Mouse (Mus musculus) intestine, postnatal 0 days (tissue): Measurements from ENCODE around the gene Cd209b. TPM values are rescaled to one million over a fixed set of nuclear protein-coding genes. Genes with fewer than 3 reads are reported as not detected.

Experiments used
- ATAC-seq: fragments of 200-750 bp; cut with Nextera tagmentation; 2 replicates; pipeline ENCODE4 v1.8.0; 2017; ENCODE audit warnings: mild to moderate bottlenecking, moderate TSS enrichment, moderate library complexity
- H3K27ac ChIP-seq: fragments of 300-500 bp; sonication (generic); 2 replicates; pipeline ENCODE4 v1.5.1; 2014; ENCODE audit warnings: mild to moderate bottlenecking, low read depth, low read length, moderate library complexity
- H3K27me3 ChIP-seq: fragments of 300-500 bp; sonication (generic); replicated peaks from 2 replicates; pipeline ENCODE4 v1.6.1; 2014; ENCODE audit warnings: low read length, mixed read lengths; ENCODE audit not compliant: control insufficient read depth, insufficient read depth
- H3K36me3 ChIP-seq: fragments of 300-500 bp; sonication (generic); 2 replicates; pipeline ENCODE4 v1.6.1; 2014; ENCODE audit warnings: mild to moderate bottlenecking, moderate library complexity; ENCODE audit not compliant: control insufficient read depth, insufficient read depth
- H3K4me1 ChIP-seq: fragments of 300-500 bp; sonication (generic); replicated peaks from 2 replicates; pipeline ENCODE4 v1.6.1; 2014; ENCODE audit warnings: antibody characterized with exemption, low read length, mixed read lengths; ENCODE audit not compliant: control insufficient read depth, insufficient read depth
- H3K4me2 ChIP-seq: fragments of 300-500 bp; sonication (generic); replicated peaks from 2 replicates; pipeline ENCODE4 v1.6.1; 2014; ENCODE audit warnings: low read depth, mild to moderate bottlenecking, moderate library complexity
- H3K4me3 ChIP-seq: fragments of 300-500 bp; sonication (generic); 2 replicates; pipeline ENCODE4 v1.5.1; 2014; ENCODE audit warnings: low read depth, low read length
- H3K9ac ChIP-seq: fragments of 300-500 bp; sonication (generic); 2 replicates; pipeline ENCODE4 v1.6.1; 2014; ENCODE audit warnings: mild to moderate bottlenecking, low read depth, low read length
- H3K9me3 ChIP-seq: fragments of 300-500 bp; sonication (generic); 2 replicates; pipeline ENCODE4 v1.6.1; 2016; ENCODE audit warnings: mixed run types; ENCODE audit not compliant: control insufficient read depth
- CTCF ChIP-seq: sonication (generic); IDR thresholded peaks from 2 replicates; pipeline ENCODE4 v1.5.1; 2016; ENCODE audit warnings: low read depth, mild to moderate bottlenecking, control low read depth, antibody characterized with exemption, moderate library complexity
- WGBS: fragments of 180-500 bp; shearing (Covaris S2); extraction: QIAGEN DNeasy Blood & Tissue Kit; methylation state at CpG from one replicate; pipeline ENCODE4 v1.1.7; 2014; 5-methylcytosine and 5-hydroxymethylcytosine counted together
- polyA plus RNA-seq: library from polyadenylated mRNA; unstranded; fragments of >200 nt; fragmentation: Nextera tagmentation; extraction: Ambion mirVana; gene quantifications from 2 replicates; pipeline ENCODE4 v1.2.1, GENCODE M21; 2015

Cd209b gene
- 0.13 and 0.30 TPM in 2 replicates for polyA plus RNA-seq

- no peak within 1 kb of the TSS for H3K9ac ChIP-seq
- no peak within 1 kb of the TSS for H3K4me3 ChIP-seq
- no peaks in the 10 kb centered on the region for H3K4me1 ChIP-seq
- no peaks in the 10 kb centered on the region for H3K9me3 ChIP-seq
- no peaks in the 10 kb centered on the region for H3K27me3 ChIP-seq
- no peaks in the 10 kb centered on the region for H3K36me3 ChIP-seq
- no peak for ATAC-seq
- H3K4me2 ChIP-seq = no peak within 1 kb of the TSS
- no peak for TF ChIP-seq CTCF
- 83% methylated on average over 3 of the region's 3 CpGs for WGBS
- H3K27ac ChIP-seq = no peak within 1 kb of the TSS
These were observed at the start of gene Cd209b for GRCm38 (mm10) chr8:3926744-3927143. Gene Cd209b, minus strand, starts transcription at chr8:3926844.

DNA sequence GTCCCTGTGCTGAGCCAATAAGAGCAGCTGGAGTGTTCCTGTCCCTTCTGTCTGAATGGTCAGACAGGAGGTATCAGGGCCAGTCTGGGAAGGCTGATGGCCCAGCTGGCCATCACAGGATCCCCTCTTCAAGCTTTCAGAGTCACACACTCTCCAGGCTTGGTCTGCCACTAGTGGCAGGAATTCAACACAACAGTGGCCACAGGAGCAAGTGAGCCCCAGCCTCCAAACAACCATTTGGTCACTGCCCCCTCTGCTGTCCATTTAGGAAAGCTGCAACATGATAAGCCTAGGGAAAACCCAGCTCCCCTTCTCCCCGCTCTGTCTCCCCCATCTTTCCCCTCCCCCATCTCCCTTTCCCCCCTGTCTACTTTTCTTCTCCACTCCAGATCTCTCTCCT, 29.4 kb upstream of the Cd209b start:
- no peak overlapping the region for H3K4me2 ChIP-seq
- ATAC-seq = 0 out of 2 replicates have a peak, but pooled peaks have one; percentile 22
- H3K9me3 ChIP-seq = no peaks in the 10 kb centered on the region
- TF ChIP-seq CTCF = peak; percentile 63
- H3K9ac ChIP-seq = no peak overlapping the region
- H3K36me3 ChIP-seq = no peaks in the 10 kb centered on the region
- H3K4me1 ChIP-seq = no peaks in the 10 kb centered on the region
- WGBS = 92% methylated on average over 1 of the region's 1 CpGs
- no peak overlapping the region for H3K4me3 ChIP-seq
- H3K27me3 ChIP-seq = no peaks in the 10 kb centered on the region
- no peak overlapping the region for H3K27ac ChIP-seq

DNA sequence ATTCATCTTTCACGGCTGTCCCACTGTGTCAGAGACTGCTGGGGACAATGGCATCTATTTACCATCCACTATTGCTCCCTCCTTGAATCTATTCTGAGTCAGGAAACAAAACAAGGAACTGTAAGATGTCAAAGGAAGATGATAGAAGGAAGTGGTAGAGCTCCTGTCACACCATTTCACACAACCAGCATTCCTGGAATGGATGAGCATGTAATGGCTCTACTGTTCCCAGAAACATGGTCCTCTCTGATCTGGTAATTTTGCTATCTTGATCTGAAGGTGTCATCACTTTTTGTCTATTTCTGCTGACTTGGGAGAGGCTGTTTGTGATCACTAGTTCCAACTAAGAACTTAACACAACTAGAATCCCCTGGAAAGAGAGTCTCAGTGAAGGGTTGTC, 28.0 kb upstream of the Cd209b start, which contains the start of gene Cd209c:
Gene Cd209c, minus strand, starts transcription at position 101 of the 400 bp plus-strand sequence.
- 77% methylated on average over 1 of the region's 1 CpGs for WGBS
- H3K27me3 ChIP-seq = no peaks in the 10 kb centered on the region
- H3K36me3 ChIP-seq = no peaks in the 10 kb centered on the region

DNA sequence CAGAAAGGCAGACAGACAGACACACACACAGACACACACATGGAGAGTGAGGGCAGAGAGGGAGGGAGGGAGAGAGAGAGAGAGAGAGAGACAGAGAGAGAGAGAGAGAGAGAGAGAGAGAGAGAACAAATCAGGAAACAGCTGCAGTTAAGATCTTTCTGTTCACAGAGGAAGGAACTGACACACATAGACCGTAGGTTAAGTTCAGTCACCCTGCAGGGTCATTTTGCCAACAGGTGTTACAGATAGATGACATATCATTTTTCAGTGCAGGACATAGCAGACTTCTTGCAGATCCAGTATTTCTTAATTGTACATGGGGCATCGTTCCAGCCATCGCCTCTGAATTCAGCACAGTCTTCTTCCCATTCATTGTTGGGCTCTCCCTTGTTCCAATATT, 13.4 kb upstream of the Cd209b start:
- WGBS = 88% methylated on average over 3 of the region's 3 CpGs
- H3K4me2 ChIP-seq = no peak overlapping the region
- no peaks in the 10 kb centered on the region for H3K4me1 ChIP-seq
- ATAC-seq = no peak
- no peak overlapping the region for H3K4me3 ChIP-seq
- no peaks in the 10 kb centered on the region for H3K9me3 ChIP-seq
- no peaks in the 10 kb centered on the region for H3K36me3 ChIP-seq
- H3K27ac ChIP-seq = no peak overlapping the region
- no peak for TF ChIP-seq CTCF
- no peaks in the 10 kb centered on the region for H3K27me3 ChIP-seq
- H3K9ac ChIP-seq = no peak overlapping the region

More for the DNA sequence above, 28.0 kb upstream of the Cd209b start, which contains the start of gene Cd209c:
- H3K27ac ChIP-seq = no peak within 1 kb of the TSS
- TF ChIP-seq CTCF = no peak
- H3K4me3 ChIP-seq = no peak within 1 kb of the TSS
- H3K4me2 ChIP-seq = no peak within 1 kb of the TSS
- H3K9ac ChIP-seq = no peak within 1 kb of the TSS
- no peaks in the 10 kb centered on the region for H3K9me3 ChIP-seq
- no peaks in the 10 kb centered on the region for H3K4me1 ChIP-seq
- no peak for ATAC-seq

DNA sequence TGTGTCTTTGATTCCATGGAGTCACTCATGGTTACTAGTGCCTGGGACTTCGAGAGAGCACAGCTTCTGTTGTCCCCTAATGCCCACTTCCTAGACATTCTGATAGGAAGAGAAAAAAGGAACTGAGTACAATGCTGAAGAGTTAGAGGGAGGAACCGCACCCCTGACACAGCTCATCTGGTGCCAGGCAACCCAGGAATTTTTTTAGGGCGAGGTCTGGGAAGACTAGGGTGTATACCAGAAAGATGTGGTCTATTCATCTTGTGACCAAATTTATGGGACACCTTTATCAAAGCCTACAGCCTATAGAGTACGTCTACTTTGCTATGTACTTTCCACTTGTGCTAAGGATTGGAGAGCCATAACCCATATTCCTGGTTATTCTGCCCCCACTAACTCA, 48.2 kb downstream of the Cd209b start, which contains the start of gene Cd209d:
Gene Cd209d, minus strand, starts transcription at position 101 of the 400 bp plus-strand sequence.
- Histone ChIP-seq H3K36me3 (no peaks in the 10 kb centered on the region), H3K27me3 (no peaks in the 10 kb centered on the region), H3K4me1 (no peaks in the 10 kb centered on the region), H3K9me3 (no peaks in the 10 kb centered on the region), H3K4me2 (no peak within 1 kb of the TSS), H3K27ac (no peak within 1 kb of the TSS), H3K9ac (no peak within 1 kb of the TSS), H3K4me3 (no peak within 1 kb of the TSS)
- no peak for TF ChIP-seq CTCF
- WGBS = 66% methylated on average over 4 of the region's 4 CpGs
- ATAC-seq = no peak

- Histone ChIP-seq H3K36me3 (no peaks in the 10 kb centered on the region), H3K9me3 (no peaks in the 10 kb centered on the region), H3K27ac (no peak overlapping the region), H3K27me3 (no peaks in the 10 kb centered on the region), H3K4me2 (no peak overlapping the region), H3K9ac (no peak overlapping the region), H3K4me3 (no peak overlapping the region), H3K4me1 (no peaks in the 10 kb centered on the region)
- ATAC-seq = no peak
- 72% methylated on average over 2 of the region's 2 CpGs for WGBS
- TF ChIP-seq CTCF = no peak
These were observed 50.5 kb downstream of the Cd209b start for GRCm38 (mm10) chr8:3876121-3876520.

Other genes starting within 250 kb of the Cd209b start
- not detected in 2 replicates for gene Fcer2a, start 232.7 kb downstream of the Cd209b start, polyA plus RNA-seq
- gene Clec4g, start 206.2 kb downstream of the Cd209b start, polyA plus RNA-seq = not detected in 2 replicates
- 0.22 and 0.27 TPM in 2 replicates for gene Cd209a, start 177.9 kb downstream of the Cd209b start, polyA plus RNA-seq
- gene Cd209e, start 72.5 kb downstream of the Cd209b start, polyA plus RNA-seq = not detected in 2 replicates
- gene Cd209d, start 48.3 kb downstream of the Cd209b start, polyA plus RNA-seq = not detected in 2 replicates
- 0.13 TPM in 1 of 2 replicates, not detected in the other for gene Cd209c, start 27.9 kb upstream of the Cd209b start, polyA plus RNA-seq
- gene Cd209f, start 179.0 kb upstream of the Cd209b start, polyA plus RNA-seq = 0.33 TPM in 1 of 2 replicates, not detected in the other
- gene Cd209g, start 207.3 kb upstream of the Cd209b start, polyA plus RNA-seq = not detected in 2 replicates
- 6.6 and 8.3 TPM in 2 replicates for gene Evi5l, start 239.7 kb upstream of the Cd209b start, polyA plus RNA-seq